Mouse (Mus musculus): ENCODE measurements around the gene Cbr1. TPM values are rescaled to one million over a fixed set of nuclear protein-coding genes. Genes with fewer than 3 reads are reported as not detected.
"Not testable (repeated sequence)": the region's sequence is repeated elsewhere in the genome, so short reads cannot be mapped to it uniquely, and the experiment has no call there.

Cbr1 gene
- total RNA-seq, 2 experiments from 2014 or later = 65.7 to 67.0 TPM

GRCm38 (mm10) chr16:93595766-93596165, 9.9 kb upstream of the Cbr1 start:
- intact Hi-C loops (cut with DNase I) = no loop called here
- DNase-seq (ENCODE audit: low spot score in 2 of 2) = no peak

GRCm38 (mm10) chr16:93596807-93597206, 8.8 kb upstream of the Cbr1 start:
- DNase-seq (ENCODE audit: low spot score in 2 of 2) = no peak
- intact Hi-C loops (cut with DNase I) = no loop called here

- DNase-seq (ENCODE audit: low spot score in 2 of 2) = no peak
- intact Hi-C loops (cut with DNase I) = no loop called here
These were observed 8.1 kb upstream of the Cbr1 start for GRCm38 (mm10) chr16:93597551-93597950.

DNA sequence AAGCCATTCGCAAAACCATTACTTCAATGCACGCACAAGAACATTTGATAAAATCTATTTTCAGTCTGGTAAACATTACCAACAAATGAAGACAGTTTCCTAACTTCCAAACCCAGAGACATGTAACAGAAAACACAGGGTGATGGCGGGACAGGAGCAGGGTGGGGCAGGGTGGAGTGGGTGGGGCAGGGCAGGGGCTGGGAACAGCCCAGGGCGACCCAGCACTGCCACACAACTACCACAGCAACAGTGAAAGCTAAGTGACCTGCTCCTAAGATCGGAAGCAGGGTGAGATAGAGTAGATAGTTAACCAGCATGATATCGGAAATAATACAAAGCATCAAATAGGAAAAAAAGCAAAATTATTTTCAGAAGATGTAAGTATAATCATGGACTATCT, 6.2 kb upstream of the Cbr1 start:
- DNase-seq (ENCODE audit: low spot score in 2 of 2) = no peak
- intact Hi-C loops (cut with DNase I) = no loop called here

DNA sequence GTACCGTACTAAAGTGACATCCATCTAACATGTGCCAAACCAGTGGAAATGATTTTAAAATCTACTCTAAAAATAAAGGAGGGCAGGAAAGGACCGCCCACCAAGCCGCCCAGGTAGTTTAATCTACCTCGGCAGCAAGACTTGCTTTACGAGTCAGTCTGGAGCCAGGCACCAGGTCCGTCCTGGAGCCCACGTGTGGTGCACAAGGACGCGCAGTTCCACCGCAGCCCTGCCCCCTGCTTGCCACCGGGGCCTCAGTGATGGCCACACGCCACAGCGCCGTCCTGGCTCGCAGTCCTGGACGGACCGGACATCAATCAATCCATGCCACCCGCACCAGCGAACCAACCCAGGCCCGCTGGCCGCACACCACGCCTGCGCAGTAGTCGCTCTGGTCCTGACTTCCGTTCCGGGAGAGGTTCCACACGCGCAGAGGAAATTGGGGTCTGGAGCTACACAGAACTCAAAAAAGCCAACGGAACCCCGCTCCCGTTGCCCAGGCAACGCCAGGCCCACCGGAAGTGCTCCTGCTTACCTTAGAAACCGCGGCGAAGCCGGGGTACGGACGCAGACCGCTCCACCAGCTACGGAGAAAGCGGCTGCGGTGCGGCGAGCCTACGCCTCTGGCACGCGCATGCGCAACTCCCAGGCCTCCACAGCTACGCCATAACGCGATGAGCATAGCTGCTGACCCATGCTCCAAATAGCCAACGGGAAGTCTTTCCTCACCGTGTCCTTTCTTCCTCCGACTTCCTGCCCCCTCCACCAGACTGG, 2.0 kb upstream of the Cbr1 start, which contains the start of gene Setd4:
Gene Setd4 (minus strand): TSS at position 625 of the 774 bp plus-strand sequence.
- peak; percentile 95 to 96 for DNase-seq (ENCODE audit: low spot score in 2 of 2)
- intact Hi-C loops (cut with DNase I) = loop anchor here (10.0 kb wide), 1 partner anchor 181 kb away; no protein-coding TSS in a partner anchor

- intact Hi-C loops (cut with DNase I) = loop anchor here (10.0 kb wide), 1 partner anchor 180 kb away; no protein-coding TSS in a partner anchor
- DNase-seq (ENCODE audit: low spot score in 2 of 2) = peak; percentile 30 to 33
These were observed 1.1 kb upstream of the Cbr1 start for GRCm38 (mm10) chr16:93604481-93604969.

DNA sequence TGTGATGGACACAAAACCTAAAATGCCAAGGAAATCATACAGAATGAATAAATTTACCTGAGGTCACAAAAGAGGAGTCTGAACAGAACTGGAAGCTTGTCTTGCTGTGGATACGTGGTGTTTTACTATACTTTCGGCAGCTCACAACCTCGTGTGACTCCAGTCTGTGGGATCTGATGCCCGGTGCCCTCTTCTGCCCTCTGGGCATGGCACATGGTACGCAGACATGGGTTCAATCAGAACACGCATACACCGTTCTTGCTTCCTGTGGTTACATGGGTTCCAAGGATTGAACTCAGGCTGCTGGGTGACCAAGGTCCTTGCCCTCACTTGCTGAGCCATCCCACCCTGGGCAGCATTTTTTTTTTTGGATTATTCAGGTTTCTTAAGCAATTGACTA, 493 bp downstream of the Cbr1 start:
- DNase-seq (ENCODE audit: low spot score in 2 of 2) = no peak
- intact Hi-C loops (cut with DNase I) = loop anchor here (10.0 kb wide), 1 partner anchor 179 kb away; no protein-coding TSS in a partner anchor

DNA sequence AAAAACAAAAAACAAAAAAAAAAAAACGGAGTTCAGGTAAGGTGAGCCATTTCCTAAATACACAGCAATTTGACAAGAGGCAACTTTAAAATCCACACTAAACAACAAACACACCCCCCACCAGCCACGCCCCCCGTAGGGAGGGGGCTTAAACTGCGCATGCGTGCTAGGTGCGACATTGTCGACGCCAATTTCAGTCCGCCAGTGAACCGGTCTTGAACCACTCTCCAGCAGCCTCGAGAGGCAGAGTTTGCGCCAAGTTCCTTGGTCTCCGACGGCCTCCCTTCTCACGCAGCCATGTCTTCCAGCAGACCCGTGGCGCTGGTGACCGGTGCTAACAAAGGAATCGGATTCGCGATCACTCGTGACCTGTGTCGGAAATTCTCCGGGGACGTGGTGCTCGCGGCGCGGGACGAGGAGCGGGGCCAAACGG, 2.0 kb downstream of the Cbr1 start:
- intact Hi-C loops (cut with DNase I) = loop anchor here (10.0 kb wide), 1 partner anchor 177 kb away; no protein-coding TSS in a partner anchor
- peak; percentile 74 to 81 for DNase-seq (ENCODE audit: low spot score in 2 of 2)

- no peak for DNase-seq (ENCODE audit: low spot score in 2 of 2)
- intact Hi-C loops (cut with DNase I) = loop anchor here (10.0 kb wide), 1 partner anchor 176 kb away; no protein-coding TSS in a partner anchor
These were observed 3.1 kb downstream of the Cbr1 start for GRCm38 (mm10) chr16:93608731-93609130.

DNA sequence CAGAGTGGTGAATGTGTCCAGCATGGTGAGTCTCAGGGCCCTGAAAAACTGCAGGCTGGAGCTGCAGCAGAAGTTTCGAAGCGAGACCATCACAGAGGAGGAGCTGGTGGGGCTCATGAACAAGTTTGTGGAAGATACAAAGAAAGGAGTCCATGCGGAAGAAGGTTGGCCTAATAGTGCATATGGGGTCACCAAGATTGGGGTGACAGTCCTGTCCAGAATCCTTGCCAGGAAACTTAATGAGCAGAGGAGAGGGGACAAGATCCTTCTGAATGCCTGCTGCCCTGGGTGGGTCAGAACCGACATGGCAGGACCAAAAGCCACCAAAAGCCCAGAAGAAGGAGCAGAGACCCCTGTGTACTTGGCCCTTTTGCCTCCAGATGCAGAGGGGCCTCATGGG, 4.1 kb downstream of the Cbr1 start:
- intact Hi-C loops (cut with DNase I) = loop anchor here (10.0 kb wide), 1 partner anchor 175 kb away; no protein-coding TSS in a partner anchor
- DNase-seq (ENCODE audit: low spot score in 2 of 2) = no peak

DNA sequence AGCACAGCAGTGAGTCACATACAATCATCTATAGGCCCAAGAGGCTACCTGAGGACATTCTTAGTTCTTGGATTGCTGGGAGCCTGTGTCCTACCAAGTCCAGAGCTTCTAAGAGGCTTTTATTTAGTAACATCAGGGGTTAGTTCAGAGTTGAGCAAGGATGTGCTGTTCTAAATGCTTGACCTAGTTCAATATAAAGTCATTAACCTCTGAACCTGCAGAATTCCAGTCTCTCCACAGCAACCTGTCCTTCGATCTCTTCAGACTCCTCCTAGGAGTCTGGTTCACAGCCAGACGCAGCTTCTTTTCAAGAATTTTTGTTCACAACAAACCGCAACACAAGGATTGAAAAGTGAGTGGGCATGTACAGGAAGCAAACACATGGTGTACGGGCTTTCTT, 5.3 kb downstream of the Cbr1 start:
- DNase-seq (ENCODE audit: low spot score in 2 of 2) = no peak
- intact Hi-C loops (cut with DNase I) = no loop called here

DNA sequence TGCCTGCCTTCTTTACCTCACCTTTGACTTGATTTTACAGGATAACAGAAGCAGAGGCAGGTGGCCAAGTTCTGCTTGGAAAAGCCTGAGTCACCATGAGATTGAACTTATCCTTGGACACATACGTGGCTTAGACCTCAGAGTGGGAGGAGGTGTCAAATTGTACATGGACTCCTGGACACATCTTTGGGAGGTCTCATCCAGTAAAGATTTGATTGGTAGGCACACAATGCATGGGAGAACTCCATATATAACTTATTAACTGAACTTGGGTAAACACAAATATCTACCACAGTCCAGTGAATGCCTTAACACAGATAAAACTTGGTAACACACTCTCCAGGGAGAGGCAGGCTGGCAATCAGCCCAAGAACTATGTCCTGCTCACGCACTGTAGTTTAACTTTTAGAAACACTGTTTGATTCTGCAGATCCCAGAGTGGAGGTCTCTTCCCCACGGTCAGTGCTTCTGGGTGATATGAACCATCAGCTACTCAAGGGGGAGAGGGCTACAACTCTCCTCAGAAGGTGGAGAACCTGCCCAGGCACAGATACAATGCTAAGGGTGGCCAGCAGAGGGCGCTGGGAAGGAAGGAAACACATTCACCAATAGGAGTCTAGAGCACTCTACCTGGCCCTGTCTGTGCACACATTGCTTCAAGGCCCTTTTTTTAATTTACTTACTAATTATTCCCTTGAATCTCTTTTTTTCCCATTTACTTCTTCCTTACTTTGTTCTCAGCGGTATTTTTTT, 9.6 kb downstream of the Cbr1 start:
- DNase-seq (ENCODE audit: low spot score in 2 of 2) = peak; percentile 41 to 52
- intact Hi-C loops (cut with DNase I) = no loop called here

DNA sequence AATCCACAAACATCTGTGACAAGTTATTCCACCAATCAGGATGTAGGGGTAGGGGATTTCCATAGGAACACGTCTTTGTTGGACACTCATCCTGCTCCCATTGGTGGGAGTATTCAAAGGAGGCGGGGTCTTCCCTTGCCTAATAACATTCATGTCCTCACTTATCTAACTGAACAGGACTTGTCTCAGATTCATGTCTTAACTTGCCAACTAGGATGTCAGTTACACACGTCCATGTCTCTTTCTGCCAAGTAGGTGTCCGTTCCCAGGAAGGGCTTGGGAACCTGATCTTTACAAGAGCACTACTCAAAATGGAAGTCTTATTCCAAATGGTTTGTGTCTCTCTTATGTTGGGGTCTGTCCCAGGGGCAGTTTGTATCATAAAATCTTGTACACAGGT, 18.1 kb downstream of the Cbr1 start:
- DNase-seq (ENCODE audit: low spot score in 2 of 2); intact Hi-C loops (cut with DNase I): not testable (repeated sequence)

- intact Hi-C loops (cut with DNase I) = no loop called here
- no peak for DNase-seq (ENCODE audit: low spot score in 2 of 2)
These were observed 19.0 kb downstream of the Cbr1 start for GRCm38 (mm10) chr16:93624671-93625070.

DNA sequence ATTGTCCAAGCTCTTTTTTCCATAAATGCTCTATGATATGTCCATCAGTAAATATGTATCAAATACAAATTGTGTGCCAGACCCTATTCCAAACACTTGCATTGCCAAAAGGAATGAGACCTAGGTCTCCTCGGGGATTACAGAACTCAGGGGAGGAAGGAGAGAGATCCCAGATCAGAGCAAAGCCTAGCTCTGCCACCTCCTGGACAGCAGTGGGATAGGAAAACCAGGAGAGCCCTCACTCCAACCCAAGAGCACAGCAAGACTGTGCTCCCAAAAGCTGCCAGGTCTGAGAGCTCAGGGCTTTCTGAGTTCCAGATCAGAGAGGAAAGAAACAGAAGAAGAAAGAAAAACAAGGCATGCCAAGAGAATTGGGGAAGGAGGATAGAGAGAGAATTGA, 21.1 kb downstream of the Cbr1 start:
- intact Hi-C loops (cut with DNase I) = no loop called here
- DNase-seq (ENCODE audit: low spot score in 2 of 2) = no peak

DNA sequence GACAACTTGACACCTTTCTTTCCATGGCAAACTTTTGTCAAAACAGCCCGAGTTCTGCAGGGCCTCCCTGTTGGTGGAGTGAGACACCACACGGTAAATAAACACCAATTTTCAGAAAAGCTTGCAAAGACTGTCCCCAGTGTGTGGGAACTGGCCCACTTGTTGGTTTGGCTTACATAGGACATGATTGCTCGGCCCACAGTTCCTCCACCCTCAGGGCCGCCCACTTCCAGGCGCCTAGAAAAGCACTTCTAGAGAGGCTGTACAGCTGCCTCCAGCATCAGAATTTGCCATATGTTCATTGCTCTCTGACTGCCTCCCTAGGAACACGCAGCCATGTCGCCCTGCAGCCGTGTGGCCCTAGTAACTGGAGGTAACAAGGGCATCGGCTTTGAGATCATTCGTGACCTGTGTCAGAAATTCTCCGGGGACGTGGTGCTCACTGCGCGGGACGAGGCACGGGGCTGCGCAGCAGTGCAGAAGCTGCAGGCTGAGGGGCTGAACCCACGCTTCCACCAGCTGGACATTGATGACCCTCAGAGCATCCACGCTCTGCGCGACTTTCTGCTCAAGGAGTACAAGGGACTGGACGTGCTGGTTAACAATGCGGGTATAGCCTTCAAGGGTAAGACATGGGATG, 22.2 kb downstream of the Cbr1 start, which contains the start of gene Gm5678:
Gene Gm5678 (plus strand): TSS at position 337 of the 640 bp plus-strand sequence.
- peak; percentile 49 to 70 for DNase-seq (ENCODE audit: low spot score in 2 of 2)
- intact Hi-C loops (cut with DNase I) = no loop called here

GRCm38 (mm10) chr16:93644006-93644405, 38.4 kb downstream of the Cbr1 start:
- no peak for DNase-seq (ENCODE audit: low spot score in 2 of 2)
- intact Hi-C loops (cut with DNase I) = no loop called here

DNA sequence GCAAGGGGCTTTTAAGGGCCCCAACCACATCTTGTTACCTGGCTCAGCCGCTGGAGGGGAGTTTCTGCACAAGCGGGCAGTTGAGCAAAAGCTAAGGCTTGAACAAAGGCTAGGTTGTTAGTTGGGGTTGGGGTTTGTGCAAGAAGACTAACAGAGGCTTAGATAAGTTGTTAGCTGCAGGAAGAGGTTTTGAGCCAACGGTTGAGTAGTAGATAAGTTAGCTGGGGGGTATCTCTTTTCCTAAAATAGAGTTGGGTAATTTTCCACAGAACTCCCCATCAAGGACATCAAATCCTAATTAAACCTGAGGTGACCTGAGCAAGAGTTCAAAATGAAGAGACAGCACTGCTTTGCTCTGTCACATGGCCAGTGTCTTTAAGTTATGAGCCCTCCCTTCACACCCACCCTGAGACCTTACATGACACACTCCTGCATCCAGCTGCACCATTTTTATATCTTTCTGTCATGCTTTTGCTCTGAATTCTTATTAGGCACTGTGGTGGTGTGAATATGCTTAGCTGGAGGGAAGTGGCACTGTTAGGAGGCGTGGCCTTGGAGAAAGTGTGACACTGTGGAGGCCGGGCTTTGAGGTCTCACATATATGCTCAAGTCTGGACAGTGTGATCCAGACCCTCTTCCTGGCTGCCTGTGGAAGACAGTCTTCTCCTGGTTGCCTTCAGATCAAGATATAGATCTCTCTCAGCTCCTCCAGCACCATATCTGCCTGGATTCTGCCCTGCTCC, 43.0 kb downstream of the Cbr1 start:
- intact Hi-C loops (cut with DNase I) = no loop called here

More for the DNA sequence above, 43.0 kb downstream of the Cbr1 start:
- no peak for DNase-seq (ENCODE audit: low spot score in 2 of 2)

Data from left cerebral cortex, postnatal 36 days (tissue).